Mouse (Mus musculus): ENCODE results near the gene Spata6.

Gene Spata6

GRCm38 (mm10) chr4:111838882-111839281 is 119.1 kb downstream of the Spata6 start:
- DNase-seq (ENCODE audit: low spot score in 2 of 2): no peak

- no peak for DNase-seq (ENCODE audit: low spot score in 2 of 2)
Measured at GRCm38 (mm10) chr4:111852626-111853025, 132.8 kb downstream of the Spata6 start.

GRCm38 (mm10) chr4:111866701-111867100 is 146.9 kb downstream of the Spata6 start:
- no peak for DNase-seq (ENCODE audit: low spot score in 2 of 2)

- no peak for DNase-seq (ENCODE audit: low spot score in 2 of 2)
Measured at GRCm38 (mm10) chr4:111867743-111868401, 148.1 kb downstream of the Spata6 start.

Measured in urinary bladder, adult 18-20 months (tissue).